Mouse (Mus musculus): Measurements from ENCODE around the gene Il16. TPM values are rescaled to one million over a fixed set of nuclear protein-coding genes. Genes with fewer than 3 reads are reported as not detected.

Il16 gene
- total and polyA plus RNA-seq, 2 experiments from 2014 or later, result 0.85 to 0.99 TPM

GRCm38 (mm10) chr7:83667936-83668645 lies 77.4 kb downstream of the Il16 start:
- no peak overlapping the region for H3K4me3 ChIP-seq (ENCODE audit: low read depth, low read length)

GRCm38 (mm10) chr7:83666087-83666595 lies 79.4 kb downstream of the Il16 start:
- H3K9me3 ChIP-seq (ENCODE audit: low read length), result no peaks in the 10 kb centered on the region
- H3K27ac ChIP-seq (ENCODE audit: low read depth, low read length), result no peak overlapping the region
- H3K4me2 ChIP-seq (ENCODE audit: low read depth, low read length, poor library complexity, severe bottlenecking), result no peak overlapping the region
- H3K27me3 ChIP-seq (ENCODE audit: insufficient read depth, low read length), result no peaks in the 10 kb centered on the region
- H3K36me3 ChIP-seq (ENCODE audit: insufficient read depth, low read length), result no peaks in the 10 kb centered on the region
- no peak for DNase-seq (ENCODE audit: low spot score)
- no peak for TF ChIP-seq CTCF (IDR thresholded peaks at IDR 0.05)
- ATAC-seq (ENCODE audit: low FRiP score), result no peak
- WGBS, result 90% methylated on average over 4 of the region's 4 CpGs
- no peak overlapping the region for H3K9ac ChIP-seq (replicated peaks; ENCODE audit: low read length, poor library complexity, severe bottlenecking)
- no peak overlapping the region for H3K4me3 ChIP-seq (ENCODE audit: low read depth, low read length)
- H3K4me1 ChIP-seq (ENCODE audit: insufficient read depth, low read length), result no peaks in the 10 kb centered on the region

More at GRCm38 (mm10) chr7:83667936-83668645, 77.4 kb downstream of the Il16 start:
- ATAC-seq (ENCODE audit: low FRiP score) (no peak), DNase-seq (ENCODE audit: low spot score) (no peak)
- Histone ChIP-seq H3K9me3 (ENCODE audit: low read length) (no peaks in the 10 kb centered on the region), H3K36me3 (ENCODE audit: insufficient read depth, low read length) (no peaks in the 10 kb centered on the region), H3K4me2 (ENCODE audit: low read depth, low read length, poor library complexity, severe bottlenecking) (no peak overlapping the region), H3K27ac (ENCODE audit: low read depth, low read length) (no peak overlapping the region), H3K9ac (replicated peaks; ENCODE audit: low read length, poor library complexity, severe bottlenecking) (no peak overlapping the region), H3K27me3 (ENCODE audit: insufficient read depth, low read length) (no peaks in the 10 kb centered on the region), H3K4me1 (ENCODE audit: insufficient read depth, low read length) (no peaks in the 10 kb centered on the region)
- no peak for TF ChIP-seq CTCF (IDR thresholded peaks at IDR 0.05)
- WGBS, result 77% methylated on average over 5 of the region's 5 CpGs

GRCm38 (mm10) chr7:83662711-83663375 lies 82.7 kb downstream of the Il16 start:
- ATAC-seq (ENCODE audit: low FRiP score) (no peak), DNase-seq (ENCODE audit: low spot score) (no peak)
- no peaks in the 10 kb centered on the region for H3K36me3 ChIP-seq (ENCODE audit: insufficient read depth, low read length)

GRCm38 (mm10) chr7:83661763-83662162 lies 83.8 kb downstream of the Il16 start:
- ATAC-seq (ENCODE audit: low FRiP score) (no peak), DNase-seq (ENCODE audit: low spot score) (no peak)
- Histone ChIP-seq H3K36me3 (ENCODE audit: insufficient read depth, low read length) (no peaks in the 10 kb centered on the region), H3K9me3 (ENCODE audit: low read length) (no peaks in the 10 kb centered on the region), H3K9ac (replicated peaks; ENCODE audit: low read length, poor library complexity, severe bottlenecking) (no peak overlapping the region), H3K27me3 (ENCODE audit: insufficient read depth, low read length) (no peaks in the 10 kb centered on the region), H3K27ac (ENCODE audit: low read depth, low read length) (no peak overlapping the region), H3K4me1 (ENCODE audit: insufficient read depth, low read length) (no peaks in the 10 kb centered on the region), H3K4me3 (ENCODE audit: low read depth, low read length) (no peak overlapping the region), H3K4me2 (ENCODE audit: low read depth, low read length, poor library complexity, severe bottlenecking) (no peak overlapping the region)
- 93% methylated on average over 3 of the region's 3 CpGs for WGBS
- no peak for TF ChIP-seq CTCF (IDR thresholded peaks at IDR 0.05)

More at GRCm38 (mm10) chr7:83662711-83663375, 82.7 kb downstream of the Il16 start:
- Histone ChIP-seq H3K4me1 (ENCODE audit: insufficient read depth, low read length) (no peaks in the 10 kb centered on the region), H3K27ac (ENCODE audit: low read depth, low read length) (no peak overlapping the region), H3K27me3 (ENCODE audit: insufficient read depth, low read length) (no peaks in the 10 kb centered on the region), H3K9ac (replicated peaks; ENCODE audit: low read length, poor library complexity, severe bottlenecking) (no peak overlapping the region), H3K9me3 (ENCODE audit: low read length) (no peaks in the 10 kb centered on the region), H3K4me3 (ENCODE audit: low read depth, low read length) (no peak overlapping the region), H3K4me2 (ENCODE audit: low read depth, low read length, poor library complexity, severe bottlenecking) (no peak overlapping the region)
- TF ChIP-seq CTCF (IDR thresholded peaks at IDR 0.05), result no peak
- 89% methylated on average over 6 of the region's 6 CpGs for WGBS

- no peaks in the 10 kb centered on the region for H3K36me3 ChIP-seq (ENCODE audit: insufficient read depth, low read length)
- ATAC-seq (ENCODE audit: low FRiP score), result no peak
- DNase-seq (ENCODE audit: low spot score), result no peak
- no peaks in the 10 kb centered on the region for H3K27me3 ChIP-seq (ENCODE audit: insufficient read depth, low read length)
- no peaks in the 10 kb centered on the region for H3K4me1 ChIP-seq (ENCODE audit: insufficient read depth, low read length)
- TF ChIP-seq CTCF (IDR thresholded peaks at IDR 0.05), result no peak
- H3K4me2 ChIP-seq (ENCODE audit: low read depth, low read length, poor library complexity, severe bottlenecking), result no peak overlapping the region
- 92% methylated on average over 10 of the region's 10 CpGs for WGBS
- no peak overlapping the region for H3K27ac ChIP-seq (ENCODE audit: low read depth, low read length)
- H3K9me3 ChIP-seq (ENCODE audit: low read length), result no peaks in the 10 kb centered on the region
- H3K9ac ChIP-seq (replicated peaks; ENCODE audit: low read length, poor library complexity, severe bottlenecking), result no peak overlapping the region
- no peak overlapping the region for H3K4me3 ChIP-seq (ENCODE audit: low read depth, low read length)
These were observed 84.5 kb downstream of the Il16 start for GRCm38 (mm10) chr7:83661031-83661430.

DNA sequence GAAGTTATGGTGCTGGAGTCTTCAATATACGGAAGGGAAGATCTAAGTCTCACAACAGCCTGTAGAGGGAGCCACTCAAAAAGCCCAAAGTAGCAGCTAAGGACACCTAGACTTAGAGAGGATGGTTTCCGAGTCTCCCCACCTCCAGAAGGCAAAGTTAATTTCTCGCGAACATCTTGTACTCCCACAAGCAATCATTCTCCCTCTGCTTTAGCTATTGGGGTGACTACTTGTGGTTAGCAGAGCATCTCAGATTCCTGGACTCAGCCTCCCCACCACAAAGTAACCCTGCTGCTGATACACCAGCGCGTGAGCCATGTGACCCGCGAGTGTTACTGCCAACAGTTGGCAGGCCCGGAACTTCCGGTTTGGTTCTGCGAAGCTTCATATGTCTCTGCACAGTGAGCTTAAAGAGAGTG lies 85.2 kb downstream of the Il16 start:
- no peak for ATAC-seq (ENCODE audit: low FRiP score)
- 92% methylated on average over 11 of the region's 11 CpGs for WGBS

More for the DNA sequence above, 85.2 kb downstream of the Il16 start:
- no peak for DNase-seq (ENCODE audit: low spot score)
- Histone ChIP-seq H3K27ac (ENCODE audit: low read depth, low read length) (no peak overlapping the region), H3K9ac (replicated peaks; ENCODE audit: low read length, poor library complexity, severe bottlenecking) (no peak overlapping the region), H3K4me1 (ENCODE audit: insufficient read depth, low read length) (no peaks in the 10 kb centered on the region), H3K4me2 (ENCODE audit: low read depth, low read length, poor library complexity, severe bottlenecking) (no peak overlapping the region), H3K36me3 (ENCODE audit: insufficient read depth, low read length) (no peaks in the 10 kb centered on the region), H3K9me3 (ENCODE audit: low read length) (no peaks in the 10 kb centered on the region), H3K27me3 (ENCODE audit: insufficient read depth, low read length) (no peaks in the 10 kb centered on the region), H3K4me3 (ENCODE audit: low read depth, low read length) (no peak overlapping the region)
- TF ChIP-seq CTCF (IDR thresholded peaks at IDR 0.05), result no peak

Measured in midbrain, postnatal 0 days (tissue).